Mouse (Mus musculus) forebrain, embryonic 13.5 days (tissue): Measurements from ENCODE around the gene Nek6. TPM values are rescaled to one million over a fixed set of nuclear protein-coding genes. Genes with fewer than 3 reads are reported as not detected.

Experiments used
- ATAC-seq: fragments of 200-750 bp; cut with Nextera tagmentation; 2 replicates; pipeline ENCODE4 v1.8.0; 2017
- H3K27ac ChIP-seq: fragments of 300-500 bp; sonication (generic); 2 replicates; pipeline ENCODE4 v1.5.1; 2015; ENCODE audit warnings: inconsistent platforms, mild to moderate bottlenecking, moderate library complexity
- H3K27me3 ChIP-seq: fragments of 300-500 bp; sonication (generic); 2 replicates; pipeline ENCODE4 v1.6.1; 2015; ENCODE audit warnings: mild to moderate bottlenecking, inconsistent platforms
- H3K36me3 ChIP-seq: fragments of 300-500 bp; sonication (generic); 2 replicates; pipeline ENCODE4 v1.6.1; 2015; ENCODE audit warnings: mild to moderate bottlenecking, inconsistent platforms; ENCODE audit not compliant: poor library complexity, severe bottlenecking
- H3K4me1 ChIP-seq: fragments of 300-500 bp; sonication (generic); 2 replicates; pipeline ENCODE4 v1.6.1; 2015; ENCODE audit warnings: inconsistent platforms
- H3K4me2 ChIP-seq: fragments of 300-500 bp; sonication (generic); 2 replicates; pipeline ENCODE4 v1.6.1; 2015; ENCODE audit warnings: inconsistent platforms, mild to moderate bottlenecking, moderate library complexity
- H3K4me3 ChIP-seq: fragments of 300-500 bp; sonication (generic); 2 replicates; pipeline ENCODE4 v1.5.1; 2015; ENCODE audit warnings: mild to moderate bottlenecking, inconsistent platforms
- H3K9ac ChIP-seq: fragments of 300-500 bp; sonication (generic); 2 replicates; pipeline ENCODE4 v1.6.1; 2015; ENCODE audit warnings: mild to moderate bottlenecking, inconsistent platforms
- H3K9me3 ChIP-seq: fragments of 300-500 bp; sonication (generic); replicated peaks from 2 replicates; pipeline ENCODE4 v1.6.1; 2016; ENCODE audit warnings: inconsistent platforms
- WGBS: fragments of 180-500 bp; shearing (Covaris S2); methylation state at CpG from one replicate; pipeline ENCODE4 v1.1.7; 2015; 5-methylcytosine and 5-hydroxymethylcytosine counted together
- polyA plus RNA-seq: library from polyadenylated mRNA; unstranded; fragments of >200 nt; fragmentation: Nextera tagmentation; extraction: Ambion mirVana; gene quantifications from 2 replicates; pipeline ENCODE4 v1.2.1, GENCODE M21; 2015

Gene Nek6
- polyA plus RNA-seq, 1 experiment from 2014 or later = 122 TPM

- peaks cover 7% of the 10 kb centered on the region; the same call in 1 of the 2 replicates for H3K4me1 ChIP-seq
- no peaks in the 10 kb centered on the region for H3K27me3 ChIP-seq
- H3K9ac ChIP-seq = no peak overlapping the region
- WGBS = 76% methylated on average over 11 of the region's 11 CpGs
- no peaks in the 10 kb centered on the region for H3K36me3 ChIP-seq
- no peaks in the 10 kb centered on the region for H3K9me3 ChIP-seq
- ATAC-seq = no peak
- no peak overlapping the region for H3K4me3 ChIP-seq
- no peak overlapping the region for H3K27ac ChIP-seq
- H3K4me2 ChIP-seq = no peak overlapping the region
Measured at GRCm38 (mm10) chr2:38484556-38484955, 26.9 kb upstream of the Nek6 start.

- no peak for ATAC-seq
- WGBS = 89% methylated on average over 3 of the region's 3 CpGs
- H3K9me3 ChIP-seq = no peaks in the 10 kb centered on the region
Measured at GRCm38 (mm10) chr2:38485409-38485808, 26.0 kb upstream of the Nek6 start.

GRCm38 (mm10) chr2:38485957-38486931, 25.2 kb upstream of the Nek6 start:
- no peaks in the 10 kb centered on the region for H3K9me3 ChIP-seq
- H3K9ac ChIP-seq = no peak overlapping the region
- WGBS = 72% methylated on average over 6 of the region's 6 CpGs
- no peaks in the 10 kb centered on the region for H3K36me3 ChIP-seq
- ATAC-seq = no peak
- H3K4me1 ChIP-seq = peaks cover 7% of the 10 kb centered on the region; the same call in 1 of the 2 replicates
- no peak overlapping the region for H3K4me2 ChIP-seq
- H3K27me3 ChIP-seq = no peaks in the 10 kb centered on the region
- H3K4me3 ChIP-seq = no peak overlapping the region
- no peak overlapping the region; the same call in 1 of the 2 replicates for H3K27ac ChIP-seq

More at GRCm38 (mm10) chr2:38485409-38485808, 26.0 kb upstream of the Nek6 start:
- no peak overlapping the region for H3K4me2 ChIP-seq
- no peaks in the 10 kb centered on the region for H3K36me3 ChIP-seq
- H3K4me3 ChIP-seq = no peak overlapping the region
- no peak overlapping the region for H3K27ac ChIP-seq
- peaks cover 7% of the 10 kb centered on the region; the same call in 1 of the 2 replicates for H3K4me1 ChIP-seq
- no peak overlapping the region for H3K9ac ChIP-seq
- H3K27me3 ChIP-seq = no peaks in the 10 kb centered on the region

- H3K4me3 ChIP-seq = no peak overlapping the region
- no peak overlapping the region for H3K4me2 ChIP-seq
- H3K27ac ChIP-seq = no peak overlapping the region
- H3K4me1 ChIP-seq = no peaks in the 10 kb centered on the region
- no peaks in the 10 kb centered on the region for H3K36me3 ChIP-seq
- ATAC-seq = no peak
- 0 out of 2 replicates have a peak, but pooled peaks cover 5% of the 10 kb centered on the region for H3K9me3 ChIP-seq
- H3K27me3 ChIP-seq = 0 out of 2 replicates have a peak, but pooled peaks cover 3% of the 10 kb centered on the region
- H3K9ac ChIP-seq = no peak overlapping the region
Measured at GRCm38 (mm10) chr2:38497594-38497993, 13.8 kb upstream of the Nek6 start.

DNA sequence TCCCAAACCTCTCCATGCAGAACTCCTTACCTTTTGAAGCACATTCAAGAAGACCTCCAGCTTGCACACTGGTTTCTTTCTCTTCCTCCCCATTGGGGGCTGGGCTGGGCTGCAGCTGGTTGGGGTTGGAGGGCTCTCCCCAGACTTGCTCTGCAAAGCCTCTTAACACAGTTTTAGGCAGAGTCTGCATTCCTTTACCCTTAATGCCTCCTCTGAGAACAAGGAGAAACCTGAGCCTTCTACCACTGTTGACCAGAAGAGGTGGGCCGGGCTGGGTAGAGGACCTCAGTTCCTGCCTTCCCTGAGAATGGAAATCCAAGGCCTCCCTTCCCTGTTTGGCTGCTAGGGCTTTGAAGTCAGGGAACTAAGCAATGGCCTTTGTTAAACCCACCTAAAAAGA, 9.8 kb upstream of the Nek6 start:
- Histone ChIP-seq H3K27me3 (0 out of 2 replicates have a peak, but pooled peaks cover 3% of the 10 kb centered on the region), H3K4me3 (no peak overlapping the region), H3K4me2 (no peak overlapping the region), H3K36me3 (no peaks in the 10 kb centered on the region), H3K27ac (no peak overlapping the region), H3K9ac (no peak overlapping the region), H3K4me1 (no peaks in the 10 kb centered on the region), H3K9me3 (no peaks in the 10 kb centered on the region)
- no peak for ATAC-seq
- WGBS = 26% methylated on average over 1 of the region's 1 CpGs

DNA sequence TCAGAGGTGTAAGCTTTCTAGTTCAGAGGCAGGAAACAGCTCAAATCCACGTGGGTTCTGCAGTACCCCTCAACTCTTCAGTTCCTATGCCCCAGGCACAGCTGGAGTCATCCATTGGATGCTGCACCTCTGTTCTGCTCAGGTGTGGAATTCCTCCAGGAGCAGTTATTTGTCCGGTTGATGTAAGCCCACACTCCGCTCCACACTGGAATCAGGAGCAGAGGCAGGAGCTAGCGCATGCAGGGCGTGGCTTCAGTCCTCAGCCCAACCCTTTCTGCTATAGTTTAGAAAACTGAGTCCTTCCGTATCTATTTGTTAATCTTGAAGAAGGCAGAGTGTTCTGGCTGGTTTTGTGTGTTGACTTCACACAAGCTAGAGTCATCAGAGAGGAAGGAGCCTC, 9.3 kb upstream of the Nek6 start:
- no peak overlapping the region for H3K4me3 ChIP-seq
- no peak overlapping the region for H3K27ac ChIP-seq
- ATAC-seq = no peak
- no peaks in the 10 kb centered on the region for H3K9me3 ChIP-seq
- 0 out of 2 replicates have a peak, but pooled peaks cover 3% of the 10 kb centered on the region for H3K27me3 ChIP-seq
- H3K4me1 ChIP-seq = no peaks in the 10 kb centered on the region
- WGBS = 77% methylated on average over 6 of the region's 6 CpGs
- H3K9ac ChIP-seq = no peak overlapping the region
- no peak overlapping the region for H3K4me2 ChIP-seq
- no peaks in the 10 kb centered on the region for H3K36me3 ChIP-seq

GRCm38 (mm10) chr2:38502747-38503146, 8.7 kb upstream of the Nek6 start:
- H3K9me3 ChIP-seq = no peaks in the 10 kb centered on the region
- WGBS = 94% methylated on average over 3 of the region's 3 CpGs
- H3K36me3 ChIP-seq = no peaks in the 10 kb centered on the region
- no peak overlapping the region for H3K4me2 ChIP-seq
- ATAC-seq = no peak
- H3K27ac ChIP-seq = no peak overlapping the region
- no peak overlapping the region for H3K4me3 ChIP-seq
- H3K4me1 ChIP-seq = no peaks in the 10 kb centered on the region
- 0 out of 2 replicates have a peak, but pooled peaks cover 3% of the 10 kb centered on the region for H3K27me3 ChIP-seq
- H3K9ac ChIP-seq = no peak overlapping the region

- H3K4me1 ChIP-seq = no peaks in the 10 kb centered on the region
- ATAC-seq = no peak
- no peak overlapping the region for H3K9ac ChIP-seq
- H3K36me3 ChIP-seq = no peaks in the 10 kb centered on the region
- H3K4me2 ChIP-seq = no peak overlapping the region
- 62% methylated on average over 6 of the region's 6 CpGs for WGBS
- no peaks in the 10 kb centered on the region for H3K9me3 ChIP-seq
- no peak overlapping the region for H3K27ac ChIP-seq
- H3K4me3 ChIP-seq = no peak overlapping the region
- H3K27me3 ChIP-seq = no peaks in the 10 kb centered on the region
Measured at GRCm38 (mm10) chr2:38504311-38504710, 7.1 kb upstream of the Nek6 start.

- no peak for ATAC-seq
- Histone ChIP-seq H3K27ac (no peak overlapping the region), H3K9me3 (no peaks in the 10 kb centered on the region), H3K4me1 (peaks cover 6% of the 10 kb centered on the region; the same call in 1 of the 2 replicates), H3K4me2 (no peak overlapping the region), H3K36me3 (no peaks in the 10 kb centered on the region), H3K9ac (no peak overlapping the region), H3K27me3 (no peaks in the 10 kb centered on the region), H3K4me3 (no peak overlapping the region)
- WGBS = 86% methylated on average over 1 of the region's 1 CpGs
Measured at GRCm38 (mm10) chr2:38507181-38507580, 4.3 kb upstream of the Nek6 start.

DNA sequence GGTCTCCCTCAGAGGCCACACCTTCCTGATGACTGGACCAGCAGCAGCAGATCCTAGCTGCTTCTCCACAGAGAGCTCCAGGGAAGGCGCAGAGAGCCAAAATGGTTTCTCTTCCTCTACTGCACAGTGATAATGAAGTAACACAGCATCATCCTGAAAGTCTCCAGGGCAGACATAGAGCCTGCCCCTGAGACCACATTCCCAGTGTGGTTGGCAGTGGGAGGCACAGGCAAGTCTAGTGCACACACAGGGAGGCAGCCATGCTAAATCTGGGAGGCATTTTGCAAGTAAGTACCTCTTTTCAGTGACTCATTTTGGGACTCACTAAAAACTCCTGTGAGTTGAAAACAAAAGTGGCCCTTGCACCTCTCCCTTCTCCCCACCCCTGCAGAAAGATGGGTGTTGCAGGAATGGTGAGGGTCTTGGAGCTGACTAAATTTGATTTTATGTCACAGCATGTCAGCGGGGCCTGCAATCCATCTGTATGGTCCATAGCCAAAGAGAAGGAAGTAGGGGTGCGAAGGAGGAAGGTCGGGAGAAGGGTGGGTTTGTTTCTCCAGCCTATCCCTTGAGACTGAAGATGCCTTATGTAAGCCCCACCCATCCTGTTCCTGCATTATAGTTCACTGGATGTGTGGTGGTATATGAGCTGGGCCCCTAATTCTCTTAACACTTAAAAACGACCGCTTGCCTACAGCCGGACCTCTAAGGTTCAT, 2.3 kb upstream of the Nek6 start:
- Histone ChIP-seq H3K9ac (no peak overlapping the region), H3K9me3 (no peaks in the 10 kb centered on the region), H3K4me3 (no peak overlapping the region), H3K4me1 (peaks cover 26% of the 10 kb centered on the region), H3K36me3 (no peaks in the 10 kb centered on the region), H3K27ac (no peak overlapping the region), H3K27me3 (no peaks in the 10 kb centered on the region), H3K4me2 (no peak overlapping the region)
- no peak for ATAC-seq
- 87% methylated on average over 7 of the region's 7 CpGs for WGBS

GRCm38 (mm10) chr2:38510120-38510519, 1.3 kb upstream of the Nek6 start:
- no peaks in the 10 kb centered on the region for H3K27me3 ChIP-seq
- H3K4me2 ChIP-seq = no peak overlapping the region
- H3K9me3 ChIP-seq = no peaks in the 10 kb centered on the region
- no peak overlapping the region for H3K4me3 ChIP-seq
- WGBS = 71% methylated on average over 1 of the region's 1 CpGs
- H3K4me1 ChIP-seq = peaks cover 35% of the 10 kb centered on the region
- H3K36me3 ChIP-seq = no peaks in the 10 kb centered on the region
- peak; percentile 8; the same call in 1 of the 2 replicates for ATAC-seq
- H3K27ac ChIP-seq = no peak overlapping the region
- no peak overlapping the region for H3K9ac ChIP-seq
